Mouse (Mus musculus) lung, embryonic 16.5 days (tissue): ENCODE data around the gene Gramd4. TPM values are rescaled to one million over a fixed set of nuclear protein-coding genes. Genes with fewer than 3 reads are reported as not detected.
"Not testable (repeated sequence)": the region's sequence is repeated elsewhere in the genome, so short reads cannot be mapped to it uniquely, and the experiment has no call there.

ENCODE experiments used
- ATAC-seq: fragments of 200-750 bp; cut with Nextera tagmentation; 2 replicates; pipeline ENCODE4 v1.8.0; 2017; ENCODE audit warnings: low read depth, mild to moderate bottlenecking, moderate library complexity
- H3K27ac ChIP-seq: fragments of 300-500 bp; sonication (generic); 2 replicates; pipeline ENCODE4 v1.5.1; 2014; ENCODE audit warnings: mild to moderate bottlenecking, control low read depth, low read length
- H3K27me3 ChIP-seq: fragments of 300-500 bp; sonication (generic); 2 replicates; pipeline ENCODE4 v1.6.1; 2014; ENCODE audit warnings: low read depth, low read length, mixed read lengths; ENCODE audit not compliant: control insufficient read depth, insufficient read depth
- H3K36me3 ChIP-seq: fragments of 300-500 bp; sonication (generic); 2 replicates; pipeline ENCODE4 v1.6.1; 2014; ENCODE audit warnings: low read length; ENCODE audit not compliant: control insufficient read depth, insufficient read depth
- H3K4me1 ChIP-seq: fragments of 300-500 bp; sonication (generic); replicated peaks from 2 replicates; pipeline ENCODE4 v1.6.1; 2014; ENCODE audit warnings: low read length, mixed read lengths; ENCODE audit not compliant: control insufficient read depth, insufficient read depth
- H3K4me2 ChIP-seq: fragments of 300-500 bp; sonication (generic); 2 replicates; pipeline ENCODE4 v1.6.1; 2014; ENCODE audit warnings: low read depth, low read length, control low read depth
- H3K4me3 ChIP-seq: fragments of 300-500 bp; sonication (generic); 2 replicates; pipeline ENCODE4 v1.5.1; 2014; ENCODE audit warnings: mild to moderate bottlenecking, low read length, control low read depth
- H3K9ac ChIP-seq: fragments of 300-500 bp; sonication (generic); 2 replicates; pipeline ENCODE4 v1.6.1; 2014; ENCODE audit warnings: low read length, control low read depth
- H3K9me3 ChIP-seq: fragments of 300-500 bp; sonication (generic); 2 replicates; pipeline ENCODE4 v1.6.1; 2016; ENCODE audit warnings: low read length; ENCODE audit not compliant: control insufficient read depth
- WGBS: fragments of 180-500 bp; shearing (Covaris S2); extraction: QIAGEN DNeasy Blood & Tissue Kit; methylation state at CpG from one replicate; pipeline ENCODE4 v1.1.7; 2014; 5-methylcytosine and 5-hydroxymethylcytosine counted together
- polyA plus RNA-seq: library from polyadenylated mRNA; unstranded; fragments of >200 nt; fragmentation: Nextera tagmentation; extraction: Ambion mirVana; gene quantifications from 2 replicates; pipeline ENCODE4 v1.2.1, GENCODE M21; 2015

The Gramd4 gene
- polyA plus RNA-seq, 1 experiment from 2014 or later: 11.2 TPM

- H3K9ac ChIP-seq: no peak overlapping the region
- H3K36me3 ChIP-seq: no peaks in the 10 kb centered on the region; the same call in 1 of the 2 replicates
- WGBS: 37% methylated on average over 16 of the region's 16 CpGs
- H3K4me3 ChIP-seq: no peak overlapping the region
- ATAC-seq: no peak
- H3K9me3 ChIP-seq: no peaks in the 10 kb centered on the region
- no peak overlapping the region for H3K4me2 ChIP-seq
- no peaks in the 10 kb centered on the region for H3K27me3 ChIP-seq
- H3K27ac ChIP-seq: no peak overlapping the region
- peaks cover 67% of the 10 kb centered on the region for H3K4me1 ChIP-seq
Observed at GRCm38 (mm10) chr15:86173136-86173985, 115.9 kb downstream of the Gramd4 start.

GRCm38 (mm10) chr15:86175253-86176050, 118.0 kb downstream of the Gramd4 start:
- no peak overlapping the region for H3K27ac ChIP-seq
- ATAC-seq: no peak
- no peaks in the 10 kb centered on the region; the same call in 1 of the 2 replicates for H3K36me3 ChIP-seq
- no peak overlapping the region for H3K4me2 ChIP-seq
- H3K27me3 ChIP-seq: no peaks in the 10 kb centered on the region
- peaks cover 53% of the 10 kb centered on the region for H3K4me1 ChIP-seq
- 82% methylated on average over 3 of the region's 3 CpGs for WGBS
- H3K4me3 ChIP-seq: no peak overlapping the region
- H3K9me3 ChIP-seq: no peaks in the 10 kb centered on the region
- no peak overlapping the region for H3K9ac ChIP-seq

- WGBS: 66% methylated on average over 10 of the region's 10 CpGs
- peak overlapping the region; percentile 93; the same call in 1 of the 2 replicates for H3K27ac ChIP-seq
Observed at GRCm38 (mm10) chr15:86176166-86176565, 118.7 kb downstream of the Gramd4 start.

GRCm38 (mm10) chr15:86176771-86177702, 119.5 kb downstream of the Gramd4 start:
- peak; percentile 87; the same call in 1 of the 2 replicates for ATAC-seq
- Histone ChIP-seq H3K27me3 (no peaks in the 10 kb centered on the region), H3K27ac (peak overlapping the region; percentile 93), H3K9me3 (no peaks in the 10 kb centered on the region), H3K9ac (peak overlapping the region; percentile 28; the same call in 1 of the 2 replicates), H3K4me2 (peak overlapping the region; percentile 29; the same call in 1 of the 2 replicates), H3K36me3 (no peaks in the 10 kb centered on the region; the same call in 1 of the 2 replicates), H3K4me1 (peaks cover 54% of the 10 kb centered on the region), H3K4me3 (no peak overlapping the region)
- 38% methylated on average over 21 of the region's 22 CpGs for WGBS

More at GRCm38 (mm10) chr15:86176166-86176565, 118.7 kb downstream of the Gramd4 start:
- H3K36me3 ChIP-seq: no peaks in the 10 kb centered on the region; the same call in 1 of the 2 replicates
- no peak overlapping the region for H3K4me2 ChIP-seq
- H3K27me3 ChIP-seq: no peaks in the 10 kb centered on the region
- no peak overlapping the region for H3K9ac ChIP-seq
- no peaks in the 10 kb centered on the region for H3K9me3 ChIP-seq
- no peak for ATAC-seq
- H3K4me3 ChIP-seq: no peak overlapping the region
- peaks cover 53% of the 10 kb centered on the region for H3K4me1 ChIP-seq

- peak; percentile 88 for ATAC-seq
- not testable (repeated sequence) for H3K27me3 ChIP-seq, H3K36me3 ChIP-seq, H3K9ac ChIP-seq, H3K4me2 ChIP-seq, H3K9me3 ChIP-seq, H3K4me3 ChIP-seq
- peak overlapping the region; percentile 62 for H3K27ac ChIP-seq
- 50% methylated on average over 2 of the region's 2 CpGs for WGBS
- peaks cover 57% of the 10 kb centered on the region for H3K4me1 ChIP-seq
Observed at GRCm38 (mm10) chr15:86177703-86178251, 120.3 kb downstream of the Gramd4 start.

- Histone ChIP-seq H3K9me3 (no peaks in the 10 kb centered on the region), H3K27ac (no peak overlapping the region), H3K27me3 (no peaks in the 10 kb centered on the region), H3K36me3 (no peaks in the 10 kb centered on the region; the same call in 1 of the 2 replicates), H3K9ac (no peak overlapping the region), H3K4me3 (no peak overlapping the region), H3K4me2 (no peak overlapping the region), H3K4me1 (peaks cover 56% of the 10 kb centered on the region)
- WGBS: 86% methylated on average over 6 of the region's 6 CpGs
- ATAC-seq: no peak
Observed at GRCm38 (mm10) chr15:86178594-86178993, 121.1 kb downstream of the Gramd4 start.

- Histone ChIP-seq H3K4me2 (no peak overlapping the region), H3K36me3 (no peaks in the 10 kb centered on the region; the same call in 1 of the 2 replicates), H3K4me1 (peaks cover 52% of the 10 kb centered on the region), H3K4me3 (no peak overlapping the region), H3K9ac (no peak overlapping the region), H3K9me3 (no peaks in the 10 kb centered on the region), H3K27ac (no peak overlapping the region), H3K27me3 (no peaks in the 10 kb centered on the region)
- no peak for ATAC-seq
- WGBS: 70% methylated on average over 4 of the region's 4 CpGs
Observed at GRCm38 (mm10) chr15:86180427-86180826, 122.9 kb downstream of the Gramd4 start.

GRCm38 (mm10) chr15:86181321-86181720, 123.8 kb downstream of the Gramd4 start:
- H3K9me3 ChIP-seq, H3K4me3 ChIP-seq, ATAC-seq, H3K27me3 ChIP-seq, H3K36me3 ChIP-seq, H3K27ac ChIP-seq, H3K4me2 ChIP-seq, H3K9ac ChIP-seq: not testable (repeated sequence)
- peaks cover 48% of the 10 kb centered on the region for H3K4me1 ChIP-seq
- 92% methylated on average over 3 of the region's 3 CpGs for WGBS
